ENCODE assay signal across 17 mouse cellular contexts in the genomic region with DNA sequence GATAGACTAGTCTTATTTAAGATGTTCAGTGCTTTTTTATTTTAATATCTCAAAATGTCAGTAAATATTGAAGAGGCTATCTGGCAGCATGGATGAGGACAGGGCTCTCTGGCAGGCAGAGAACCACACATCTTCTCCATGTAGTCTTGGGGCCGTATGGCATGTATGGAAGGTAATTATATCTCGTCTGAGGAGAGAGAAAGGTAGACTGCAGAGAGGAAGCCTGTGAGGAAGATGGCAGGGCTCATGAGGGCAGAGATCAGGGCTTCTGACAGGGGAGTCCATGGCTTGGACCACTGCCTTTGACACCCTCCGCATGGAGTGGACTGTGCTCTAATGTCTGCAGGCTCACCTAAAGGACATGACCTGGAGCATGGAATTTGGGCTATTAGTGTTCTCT.
"Had no signal": no experiment of that assay in that cellular context is flagged by ENCODE, and none has a peak within 500 bp of the region (broad histone marks: within the 10 kb centered on the region; RNA-seq: fewer than 3 reads in every experiment).

No protein-coding gene starts in this region.

- DNase-seq: retina, postnatal 1 day; right cerebral cortex, adult 18-20 months; right cerebral cortex, postnatal 14 days; right cerebral cortex, postnatal 25 days; right cerebral cortex, postnatal 4 days; spleen, adult 18-20 months; thymus, adult 18-20 months; thymus, adult 2 months; thymus, postnatal 14 days; thymus, postnatal 25 days; thymus, postnatal 36 days; thymus, postnatal 4 days had no signal

- H3K4me3 ChIP-seq: neural tube, embryonic 12.5 days; neural tube, embryonic 13.5 days; neural tube, embryonic 15.5 days; stomach, embryonic 15.5 days had no signal

- H3K36me3 ChIP-seq: neural tube, embryonic 12.5 days; neural tube, embryonic 13.5 days; neural tube, embryonic 15.5 days; stomach, embryonic 15.5 days had no signal

- H3K9me3 ChIP-seq: neural tube, embryonic 12.5 days; neural tube, embryonic 13.5 days; neural tube, embryonic 15.5 days; stomach, embryonic 15.5 days had no signal

- H3K27ac ChIP-seq: neural tube, embryonic 12.5 days; neural tube, embryonic 13.5 days; neural tube, embryonic 15.5 days; stomach, embryonic 15.5 days; stomach, postnatal 0 days had no signal

- H3K27me3 ChIP-seq: neural tube, embryonic 12.5 days; neural tube, embryonic 13.5 days; neural tube, embryonic 15.5 days; stomach, embryonic 15.5 days had no signal

- H3K4me1 ChIP-seq: neural tube, embryonic 12.5 days; neural tube, embryonic 13.5 days; neural tube, embryonic 15.5 days; stomach, embryonic 15.5 days had no signal
